Mouse (Mus musculus) thymus, postnatal 4 days (tissue): ENCODE results near the gene Cipc.

Source experiments
- DNase-seq: peaks from one replicate; pipeline ENCODE4 v3.0.0; 2021

Cipc gene

DNA sequence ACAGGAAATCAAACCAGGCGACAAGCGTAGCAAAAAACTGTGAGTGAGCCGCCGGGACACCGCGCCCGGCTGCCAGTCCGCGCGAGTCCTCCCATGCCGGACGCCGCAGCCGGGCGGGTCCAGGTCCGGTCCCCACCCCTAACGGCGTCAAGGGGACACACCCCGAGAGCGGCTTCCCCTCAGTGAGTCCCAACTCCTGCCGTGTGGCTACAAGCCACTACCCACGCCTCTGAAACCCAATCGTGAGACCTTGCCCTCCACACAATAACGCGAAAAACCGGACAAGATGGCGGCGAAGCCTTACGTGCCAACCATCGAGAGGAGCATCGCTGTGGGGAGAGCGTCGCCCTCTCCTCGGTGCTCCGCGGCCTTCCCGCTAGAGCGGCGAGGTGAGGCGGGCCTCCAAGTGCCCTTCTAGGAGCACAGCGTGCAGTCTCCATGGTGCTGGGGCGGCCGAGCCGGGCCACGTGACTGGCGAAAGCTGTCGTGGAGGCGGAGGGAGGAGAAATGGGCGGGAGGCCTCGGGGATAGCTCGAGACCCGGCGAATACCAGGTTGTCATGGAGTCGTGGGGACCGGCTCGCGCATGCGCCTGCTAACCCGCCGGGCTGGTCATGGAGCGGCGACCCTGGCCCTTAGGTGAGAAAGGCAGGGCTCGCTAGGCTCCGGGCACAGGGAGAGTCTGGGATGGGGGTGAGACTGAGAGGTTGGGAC lies at the start of gene Cipc:
Gene Cipc (plus strand): TSS at position 182 of the 713 bp plus-strand sequence.
- DNase-seq: peak; percentile 93

DNA sequence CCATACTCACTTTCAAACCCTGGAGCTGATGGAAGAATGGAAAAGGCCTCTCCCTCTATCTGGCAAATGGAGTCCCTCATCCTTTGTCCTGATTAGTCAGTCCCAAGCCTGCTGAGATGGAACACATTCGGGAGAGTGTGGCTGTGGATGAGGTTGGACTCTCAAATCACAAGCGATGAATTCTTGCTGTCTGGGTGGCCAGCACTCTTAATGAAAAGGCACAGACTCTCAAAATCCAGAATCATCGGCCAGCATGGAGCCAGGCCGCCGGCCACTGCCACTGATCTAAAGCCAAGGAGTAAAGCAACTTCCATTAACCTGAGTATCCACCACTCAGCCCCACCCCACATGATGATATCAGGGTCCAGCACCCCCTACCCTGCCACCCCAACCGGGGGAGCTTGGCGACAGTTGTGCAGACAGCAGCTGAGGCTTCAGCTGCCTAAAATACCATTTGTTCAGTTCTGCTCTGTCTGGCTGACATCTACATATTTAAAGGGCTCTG lies 49.0 kb upstream of the Cipc start:
- peak; percentile 34 for DNase-seq

DNA sequence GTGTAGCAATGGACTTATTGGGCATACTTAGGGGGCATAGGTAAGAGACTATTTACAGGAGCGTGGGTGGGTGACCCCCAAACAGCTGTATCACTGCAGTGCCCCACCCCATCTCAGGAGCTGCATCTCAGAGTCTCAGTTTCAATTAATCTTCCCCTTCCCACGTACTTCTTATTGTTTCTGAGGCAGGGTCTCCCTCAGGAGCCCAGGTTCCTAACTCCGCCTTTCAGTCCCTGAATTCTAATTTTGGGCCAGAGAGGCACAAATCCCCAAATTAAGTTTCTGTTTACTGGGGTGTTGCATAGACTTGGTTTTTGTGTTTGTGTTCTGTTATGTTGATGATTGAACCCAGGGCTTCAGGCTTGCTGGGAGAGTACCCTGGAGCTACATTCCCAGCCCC lies 48.4 kb upstream of the Cipc start:
- DNase-seq: no peak

DNA sequence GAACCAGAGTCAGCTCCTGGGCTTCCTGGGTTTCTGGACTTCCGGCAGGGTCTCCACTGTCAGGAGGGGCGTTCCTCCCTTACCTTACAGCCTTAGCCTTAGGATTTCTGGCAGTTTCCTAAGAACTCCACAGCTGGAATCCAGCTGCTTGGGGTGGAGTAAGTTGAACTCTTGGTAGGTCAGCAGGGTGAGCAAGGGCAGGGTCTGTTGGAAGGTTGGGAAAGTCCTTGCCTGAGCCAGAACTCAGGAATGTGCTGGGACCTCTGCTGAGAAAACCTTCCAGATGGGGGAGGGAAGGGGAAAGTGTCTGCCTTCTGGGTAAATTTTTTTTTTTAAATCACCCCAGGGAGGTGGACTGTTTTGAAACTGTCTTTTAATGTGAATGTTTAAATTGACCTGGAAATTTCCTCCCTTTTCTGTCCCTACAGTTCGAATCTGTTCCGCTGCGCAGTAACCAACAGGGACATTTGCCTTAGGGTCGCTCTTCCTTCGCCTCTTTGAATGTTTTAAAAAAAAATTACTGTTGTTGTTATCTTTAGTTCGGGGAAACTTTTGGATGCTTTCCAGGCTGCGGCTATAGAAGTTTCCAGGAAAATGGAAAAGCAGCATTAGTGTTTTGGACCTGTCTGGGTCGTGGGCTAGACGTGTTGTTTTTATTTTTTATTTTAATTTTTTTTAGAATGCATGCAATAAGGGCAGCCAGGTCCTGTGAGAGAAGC lies 47.2 kb upstream of the Cipc start:
- peak; percentile 6 for DNase-seq

DNA sequence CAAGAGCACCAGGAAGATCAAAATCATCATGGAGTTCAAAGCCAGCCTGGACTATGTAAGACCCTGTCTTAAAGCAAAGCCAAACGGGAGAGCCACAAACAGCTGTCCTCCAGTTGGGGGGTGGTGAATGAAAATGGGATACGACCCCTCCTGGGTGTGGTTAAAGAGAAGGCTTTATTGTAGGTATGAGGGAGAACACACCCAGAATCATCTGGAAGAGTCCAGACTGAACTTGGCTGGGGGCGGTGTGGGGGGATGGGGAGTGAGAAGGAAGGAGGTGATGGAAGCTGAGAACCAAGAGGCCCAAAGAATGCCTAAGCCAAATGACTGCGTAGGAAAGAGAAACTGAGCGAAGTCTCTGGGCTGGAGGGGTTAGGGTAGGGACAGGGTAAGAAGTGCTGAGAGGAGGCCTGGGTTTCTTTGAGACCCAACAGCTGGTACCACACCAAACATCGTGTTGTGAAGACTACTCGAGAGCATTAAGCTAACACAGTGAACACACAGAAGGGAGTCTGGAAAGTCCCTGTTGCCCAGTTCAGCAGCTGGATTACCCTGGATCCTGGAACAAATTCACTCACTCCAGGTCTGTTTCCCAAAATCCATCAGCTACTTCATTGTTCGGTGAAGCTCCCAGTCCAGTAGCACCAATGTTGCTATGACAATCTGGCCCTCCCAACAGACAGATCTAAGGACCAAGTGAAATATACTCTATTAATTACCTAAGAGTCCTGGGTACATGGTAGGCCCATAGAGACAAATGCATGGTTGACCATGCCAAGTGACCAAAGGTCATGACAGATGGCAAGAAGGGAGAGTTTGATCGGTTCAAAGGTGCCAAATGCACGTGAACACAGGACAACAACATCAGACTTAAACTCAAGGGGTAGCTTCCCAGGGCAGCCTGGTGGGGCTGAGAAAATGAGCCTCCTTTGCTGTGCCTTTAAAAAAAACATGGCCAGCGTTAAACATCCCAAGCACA lies 42.7 kb upstream of the Cipc start:
- peak; percentile 5 for DNase-seq

DNA sequence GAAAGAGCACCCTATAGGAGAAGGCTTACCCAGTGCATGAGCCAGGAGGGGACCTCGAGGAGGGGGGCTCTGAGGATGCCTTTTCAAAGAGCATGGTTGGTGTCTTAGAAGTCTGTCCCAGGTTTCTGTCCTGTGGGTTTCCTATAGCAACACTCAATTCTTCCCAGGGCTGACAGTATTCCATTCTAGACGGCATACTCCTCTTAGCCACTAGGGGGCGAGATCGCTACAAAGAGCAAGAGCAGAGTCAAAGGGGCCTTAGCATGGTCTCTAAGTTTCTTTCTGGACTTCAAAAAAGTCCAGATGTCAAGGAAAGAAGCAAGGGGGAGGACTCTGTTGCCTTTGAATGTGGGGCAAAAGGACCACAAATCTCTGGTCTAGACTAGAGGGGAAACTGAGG lies 41.6 kb upstream of the Cipc start:
- peak; percentile 66 for DNase-seq

DNA sequence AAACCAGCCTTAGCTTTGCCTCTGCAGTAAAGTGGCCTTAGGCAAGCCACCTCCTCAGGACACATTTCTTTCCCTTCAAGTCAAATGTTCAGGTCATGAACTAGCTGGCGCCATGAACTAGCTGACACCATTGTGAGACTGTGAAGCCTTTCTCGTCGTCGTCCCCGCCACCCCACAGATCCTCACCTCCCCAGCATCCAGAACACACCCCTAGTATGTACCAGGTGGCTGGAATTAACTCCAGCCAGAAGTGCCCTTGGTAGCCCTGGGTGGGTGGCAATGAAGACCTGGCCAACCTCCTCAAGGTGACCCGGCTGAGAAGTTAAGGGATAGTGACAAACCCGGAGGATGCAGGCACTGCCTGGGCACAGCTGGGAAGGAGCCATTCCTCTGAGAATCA lies 41.0 kb upstream of the Cipc start:
- DNase-seq: peak; percentile 26

DNA sequence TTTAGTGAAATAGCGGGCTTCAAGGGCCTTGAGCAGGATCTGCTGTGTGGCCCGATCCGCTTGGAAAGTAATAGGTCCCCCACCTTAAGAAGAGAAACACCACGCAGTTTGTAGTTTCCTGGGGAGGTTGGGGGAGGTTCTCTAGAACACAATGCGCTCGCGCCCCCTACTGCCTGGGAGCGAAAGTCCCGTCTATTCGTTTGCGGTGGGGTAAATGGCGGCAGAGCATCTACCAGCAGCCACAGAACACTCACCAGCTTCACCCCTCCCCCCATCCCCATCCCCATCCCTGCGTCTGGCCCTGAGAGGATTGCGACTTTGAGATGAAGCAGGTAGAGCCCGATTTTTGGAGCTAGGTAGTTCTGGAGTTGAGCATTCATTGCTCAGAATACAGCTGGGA lies 40.4 kb upstream of the Cipc start:
- DNase-seq: peak; percentile 96

DNA sequence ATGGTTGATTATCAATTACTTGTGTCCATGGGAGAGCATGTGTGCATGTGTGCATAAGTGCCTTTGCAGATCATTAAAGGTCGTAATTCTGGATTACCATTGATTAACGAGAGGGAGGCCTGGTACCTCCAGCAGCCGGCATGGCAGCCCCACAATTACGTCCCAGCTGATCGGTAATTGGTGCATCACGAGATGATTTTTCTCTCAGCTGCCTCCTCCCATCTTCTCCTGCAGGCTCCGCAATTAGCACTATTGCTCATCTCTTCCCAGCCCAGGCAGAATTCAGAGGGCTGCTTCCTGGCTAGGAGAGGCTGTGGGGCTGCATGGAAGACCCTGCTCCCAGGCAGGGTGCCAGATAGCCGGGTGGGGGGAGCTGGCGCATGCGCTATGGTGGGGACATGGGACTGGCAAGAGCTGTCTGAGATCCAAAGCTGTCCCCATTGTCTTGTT lies 35.3 kb upstream of the Cipc start:
- no peak for DNase-seq

DNA sequence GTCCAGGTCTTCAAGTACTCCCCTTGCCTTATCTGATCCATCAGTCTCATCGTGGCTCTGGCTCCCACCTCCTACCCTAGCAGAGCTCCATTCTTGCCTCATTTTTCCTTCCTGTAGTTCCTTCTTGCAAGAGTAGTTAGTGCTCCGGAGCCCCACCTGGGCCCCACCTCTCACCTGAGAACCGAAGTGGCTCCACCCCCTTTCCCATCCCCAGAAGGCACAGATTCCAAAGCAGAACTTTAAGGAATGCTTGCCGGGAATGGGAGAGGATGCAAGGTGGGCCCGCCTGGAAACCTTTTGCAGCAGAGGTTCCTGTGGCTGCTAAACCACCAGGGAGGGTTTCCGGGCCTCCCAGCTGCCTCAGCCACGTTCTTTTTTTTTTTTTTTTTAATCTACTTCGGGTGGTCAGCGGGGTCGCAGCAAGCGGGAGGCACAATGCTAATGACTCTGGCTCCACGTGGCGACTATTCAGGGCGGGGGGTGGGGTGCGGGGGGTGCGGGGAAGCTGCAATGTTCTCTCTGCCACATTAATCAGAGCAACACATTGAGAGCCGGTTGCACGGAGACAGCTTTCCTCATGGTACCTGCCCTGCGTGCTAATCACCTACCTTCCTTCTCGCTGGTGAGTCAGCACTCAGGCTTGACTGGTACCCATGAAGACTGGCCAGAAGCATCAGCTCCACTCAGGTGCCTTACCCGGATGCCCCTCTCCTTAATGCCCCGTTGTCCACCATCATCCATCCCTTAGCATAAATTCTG lies 34.3 kb upstream of the Cipc start:
- no peak for DNase-seq

DNA sequence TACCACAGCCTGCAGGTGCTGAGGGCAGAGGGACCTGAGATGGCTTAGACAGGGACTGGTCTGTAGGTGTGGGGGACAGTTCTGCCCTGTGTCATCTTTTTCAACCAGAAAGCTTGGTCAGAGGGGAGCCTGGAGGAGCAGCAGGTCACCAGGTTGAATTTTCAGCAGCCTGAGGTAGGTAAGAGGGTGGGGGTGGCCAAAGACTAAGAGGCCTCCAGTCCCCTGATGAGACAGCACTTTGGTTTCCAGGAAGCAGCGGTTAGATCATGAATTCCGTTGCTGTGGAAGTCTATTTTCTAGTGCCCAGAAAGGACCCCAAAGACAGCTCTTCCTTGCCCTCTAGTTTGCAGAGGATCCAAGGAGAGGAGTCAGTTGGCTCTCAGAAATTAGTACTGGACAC lies 32.5 kb upstream of the Cipc start:
- DNase-seq: no peak

DNA sequence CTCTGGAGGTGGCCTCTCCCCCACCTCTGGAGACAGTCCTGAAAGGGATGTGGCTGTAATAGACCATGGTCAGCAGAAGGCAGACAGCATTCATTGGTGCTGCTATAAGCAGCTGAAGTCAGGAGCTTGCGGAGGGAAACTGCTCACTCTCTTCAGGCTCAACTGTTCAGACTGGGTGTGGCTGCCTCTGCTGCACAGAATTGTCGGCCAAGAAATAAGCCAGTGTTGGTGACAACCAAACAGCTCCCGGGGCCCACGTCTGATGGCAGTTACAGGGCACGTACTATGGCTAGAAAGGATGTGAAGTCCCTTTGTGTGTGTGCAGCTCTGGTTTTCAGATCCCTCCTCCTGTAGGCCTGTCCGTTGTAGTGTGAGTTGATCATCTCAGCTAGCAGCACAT lies 32.1 kb upstream of the Cipc start:
- DNase-seq: no peak

DNA sequence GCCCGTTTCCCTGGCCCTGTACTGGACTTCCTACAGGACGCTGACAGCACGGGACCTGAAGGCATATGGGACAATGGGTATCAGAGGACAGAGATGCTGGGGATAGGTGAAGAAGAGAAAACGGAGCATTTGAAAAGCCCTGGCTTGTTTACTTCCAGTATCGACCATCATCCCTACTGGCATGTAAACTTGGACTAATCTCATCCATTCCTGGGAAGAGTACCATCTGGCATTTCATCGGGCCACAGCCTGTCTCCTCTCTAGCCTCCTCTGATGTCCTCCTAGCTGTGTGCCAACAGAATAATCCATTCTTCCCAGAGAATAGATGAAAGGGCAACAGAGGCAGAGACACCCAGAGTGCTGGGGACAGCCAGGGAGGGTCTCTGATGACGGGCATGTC lies 31.2 kb upstream of the Cipc start:
- no peak for DNase-seq

DNA sequence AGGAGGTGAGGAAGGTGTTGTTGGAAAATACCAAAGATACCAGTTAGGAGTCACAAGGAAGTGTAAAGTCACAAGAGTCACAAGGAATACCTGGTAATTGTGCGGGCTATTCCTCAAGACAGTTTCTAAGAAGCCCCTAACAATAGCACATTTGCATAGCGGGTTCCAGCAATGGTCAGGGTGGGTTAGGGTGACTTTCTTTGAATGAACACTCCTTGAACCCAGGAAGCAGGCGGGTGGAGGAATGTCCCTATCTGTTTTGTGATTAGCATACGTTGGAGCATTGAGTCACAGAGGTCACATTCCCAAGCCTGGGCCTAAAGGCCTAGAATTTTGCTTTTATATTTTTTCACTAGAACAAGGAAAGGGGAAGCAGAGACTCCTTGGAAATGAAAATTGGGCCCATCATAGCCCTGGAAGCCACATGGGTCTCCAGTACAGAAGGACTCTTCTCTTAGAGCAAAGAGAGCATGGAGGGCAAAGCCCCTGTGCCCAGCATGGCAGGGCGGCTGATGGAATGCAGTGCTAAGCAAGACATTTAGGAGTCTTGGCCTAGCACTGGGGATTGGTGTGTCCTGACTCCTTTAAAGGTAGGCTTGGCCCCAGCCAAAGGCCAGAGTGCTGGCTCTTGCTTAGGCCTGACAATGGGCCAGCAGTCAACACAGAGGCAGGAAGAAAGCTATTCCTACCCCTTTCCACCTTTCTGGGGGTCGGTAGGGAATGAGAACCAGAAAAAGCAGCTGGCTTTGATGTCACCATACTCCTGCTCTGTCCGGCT lies 29.9 kb upstream of the Cipc start:
- DNase-seq: no peak

DNA sequence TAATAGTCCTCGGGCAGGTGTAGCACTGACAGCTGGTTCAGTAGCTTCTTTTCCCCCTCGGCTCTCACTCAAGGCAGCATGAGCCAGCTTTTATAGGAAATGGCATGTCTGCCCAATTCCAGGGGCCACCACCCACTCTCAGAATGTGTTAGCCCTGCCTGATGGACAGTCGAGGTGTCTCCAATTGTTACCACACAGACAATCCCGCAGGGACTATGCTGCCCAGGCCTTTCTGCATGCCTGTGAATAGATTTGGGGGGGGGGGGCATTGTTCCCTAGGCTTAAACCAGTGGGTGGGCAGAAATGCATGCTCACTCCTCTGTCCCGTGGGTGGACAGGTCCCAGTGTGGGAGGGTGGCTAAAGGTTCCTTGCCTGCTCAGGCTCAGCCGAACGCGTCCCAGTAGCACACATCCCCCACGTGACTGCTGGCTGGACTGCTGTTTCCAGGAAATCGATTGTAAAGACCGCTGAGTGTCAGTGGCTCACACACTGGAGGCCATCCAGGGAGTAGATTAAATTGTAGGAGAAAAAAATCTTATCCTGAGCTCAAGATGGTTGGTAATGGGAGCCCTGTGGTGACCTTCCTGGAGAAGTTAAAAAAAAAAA lies 28.4 kb upstream of the Cipc start:
- DNase-seq: no peak

DNA sequence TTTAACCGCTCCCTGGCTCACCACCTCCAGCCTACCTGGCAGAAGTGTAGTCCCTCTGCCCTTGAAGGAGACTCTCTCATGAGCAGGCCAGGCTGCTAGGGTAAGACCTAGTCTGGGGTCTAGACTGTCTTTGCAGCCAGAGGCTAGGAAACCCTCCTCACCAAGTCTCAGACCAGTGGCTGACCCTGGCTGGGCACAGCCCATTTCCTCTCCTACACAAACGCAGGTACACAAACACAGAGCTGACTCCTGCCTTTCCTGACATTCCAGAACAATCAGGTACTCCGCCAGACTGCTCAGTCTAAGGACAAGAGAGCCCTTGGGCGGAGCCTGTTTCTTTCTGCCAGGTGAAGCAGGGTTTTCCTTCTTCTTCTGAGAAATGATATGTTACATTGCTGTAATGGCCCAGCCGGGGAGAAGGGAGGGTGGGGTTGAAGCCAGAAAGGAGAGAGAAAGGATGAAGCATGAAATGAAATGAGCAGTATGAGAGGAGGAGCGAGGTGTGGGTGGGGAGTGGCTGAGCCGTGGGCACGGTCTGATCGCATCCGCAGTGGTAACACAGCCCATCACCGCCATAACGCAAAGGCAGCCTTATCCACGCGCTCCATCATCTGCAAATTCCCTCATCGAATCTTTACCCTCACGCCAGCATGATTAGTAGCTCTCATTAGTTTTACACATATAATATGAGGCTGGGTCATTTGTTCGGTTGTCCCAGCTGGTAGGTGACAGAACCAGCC lies 27.7 kb upstream of the Cipc start:
- DNase-seq: no peak

DNA sequence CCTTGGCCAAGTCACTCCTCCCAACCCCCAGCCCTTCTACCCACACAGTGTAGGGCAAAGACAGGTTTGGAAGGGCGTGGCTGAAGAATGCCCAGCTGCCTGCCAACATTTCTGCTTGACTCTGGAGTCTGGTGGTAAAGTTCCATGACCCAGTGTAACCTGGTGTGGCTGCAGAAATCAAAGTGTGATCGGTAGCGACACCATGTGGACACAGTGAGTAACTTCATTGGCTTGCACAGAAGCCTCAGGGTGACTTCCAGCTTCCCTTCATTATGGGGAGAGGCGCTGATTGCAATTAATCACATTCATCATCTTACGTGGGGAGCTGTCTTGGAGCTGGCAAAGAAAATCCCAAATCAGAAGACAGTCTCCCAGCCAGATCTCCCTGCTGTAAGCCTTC lies 23.0 kb upstream of the Cipc start:
- peak; percentile 82 for DNase-seq

DNA sequence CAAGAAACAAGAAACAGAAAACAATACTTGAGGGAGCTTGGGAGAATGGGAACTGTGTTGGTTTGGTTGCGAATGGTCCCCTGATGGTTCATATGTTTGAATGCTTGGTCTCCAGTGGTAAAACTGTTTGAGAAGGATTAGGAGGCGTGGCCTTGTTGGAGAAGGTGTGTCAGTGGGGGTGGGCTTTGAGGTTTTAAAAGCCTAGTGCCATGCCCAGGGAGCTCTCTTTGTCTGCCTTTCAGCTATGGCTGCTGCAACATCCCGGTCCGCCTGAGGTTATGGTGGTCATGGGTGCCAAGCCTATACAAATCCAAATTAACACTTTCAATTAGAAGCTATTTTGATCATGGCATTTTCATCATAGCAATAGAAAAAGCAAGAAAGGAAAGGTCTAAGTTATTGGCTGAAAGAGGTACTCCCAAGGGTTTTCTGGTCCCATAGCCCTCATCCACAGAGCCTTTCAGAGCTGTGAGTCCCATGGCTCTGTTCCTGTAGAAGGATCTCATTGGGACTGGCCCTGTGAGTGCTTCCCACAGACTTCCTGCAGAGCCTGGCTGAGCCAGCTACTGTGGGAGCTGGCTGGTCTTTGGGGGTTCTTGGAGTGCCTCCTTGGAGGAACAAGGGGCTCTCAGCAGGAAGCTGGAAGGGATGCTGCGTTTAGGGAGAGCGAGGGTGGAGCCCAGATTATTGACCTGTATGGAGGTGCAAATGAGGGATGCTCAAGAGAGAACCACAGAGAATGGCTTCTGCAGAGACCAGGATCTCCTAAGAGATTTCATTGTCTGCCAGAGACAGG lies 15.7 kb upstream of the Cipc start:
- DNase-seq: no peak

DNA sequence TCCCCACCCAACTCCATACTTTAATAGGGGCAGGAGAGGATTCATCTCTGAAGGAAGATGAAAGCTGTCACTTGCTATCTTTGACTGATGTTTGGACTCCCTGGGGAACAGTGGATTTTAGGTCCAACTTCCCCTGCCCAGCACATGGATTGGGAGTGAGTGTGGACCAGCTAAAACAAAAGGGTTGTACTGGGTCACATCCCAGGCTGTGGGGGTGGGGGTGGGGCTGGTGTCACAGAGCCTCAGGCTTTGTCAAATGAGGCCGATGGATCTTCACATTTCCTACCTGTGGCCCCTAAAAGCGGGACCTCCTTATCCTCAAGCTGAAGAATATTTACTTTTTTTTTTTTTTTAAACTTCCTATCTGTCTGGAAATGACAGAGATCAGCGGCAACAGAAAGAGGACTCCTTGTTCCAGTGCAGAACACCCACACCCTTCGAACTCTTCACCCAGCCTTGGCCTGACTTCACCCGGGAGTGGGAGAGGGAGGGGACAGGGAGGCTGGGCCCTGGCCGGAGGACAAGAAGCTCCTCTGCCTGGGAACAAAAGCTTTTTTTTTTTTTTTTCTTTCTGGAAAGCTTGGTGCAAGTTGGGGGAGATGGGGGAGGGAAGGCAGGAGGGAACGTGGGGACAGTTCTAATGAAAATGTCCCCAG lies 14.8 kb upstream of the Cipc start:
- DNase-seq: no peak
